Mouse (Mus musculus): ENCODE results near the gene Phlpp2.
"Not testable (repeated sequence)": the region's sequence is repeated elsewhere in the genome, so short reads cannot be mapped to it uniquely, and the experiment has no call there.

GRCm38 (mm10) chr8:109873800-109874199, 5.5 kb downstream of the Phlpp2 start:
- not testable (repeated sequence) for TF ChIP-seq CTCF (IDR thresholded peaks at IDR 0.05; ENCODE audit: insufficient read depth, low read length); POLR2A (IDR thresholded peaks at IDR 0.05; ENCODE audit: borderline replicate concordance, extremely low read depth, low read depth, low read length)
